Mouse (Mus musculus) MN1 (cell line): ENCODE measurements around the gene Rasal1.

ENCODE experiments used
- DNase-seq: peaks from one replicate; pipeline ENCODE4 v3.0.0-alpha.2; 2016; ENCODE audit warnings: low spot score

The Rasal1 gene

DNA sequence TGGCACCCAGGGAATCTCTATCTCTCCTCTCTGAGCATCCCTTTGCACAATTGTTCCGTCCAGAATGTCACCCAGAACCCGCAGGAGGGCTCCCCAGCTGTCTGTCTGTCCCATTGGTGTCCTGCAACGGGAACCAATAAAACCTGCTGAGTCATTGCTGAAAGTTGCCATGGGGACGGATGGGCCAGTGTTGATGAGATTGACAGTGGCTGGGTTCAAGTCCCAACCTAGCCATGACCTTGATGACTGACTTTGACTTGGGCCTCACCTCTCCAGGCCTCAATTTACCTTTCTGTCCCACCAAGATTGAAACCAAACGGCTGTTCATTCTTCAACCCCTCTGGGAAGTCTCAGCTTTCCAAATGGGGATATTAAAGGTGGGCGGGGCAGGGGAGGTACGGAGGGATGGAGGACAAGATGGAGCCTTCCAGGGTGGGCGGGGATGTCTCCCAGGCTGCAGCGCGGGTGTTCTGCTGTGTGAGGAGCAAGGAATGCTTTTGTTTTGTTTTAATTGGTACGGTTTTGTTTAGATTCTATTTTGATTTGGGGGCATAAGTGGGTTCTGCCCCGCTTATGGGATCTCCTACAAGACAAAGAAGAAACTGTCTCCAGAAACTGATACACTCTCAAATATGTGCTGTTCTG is 77.3 kb downstream of the Rasal1 start:
- DNase-seq, result no peak
